Mouse (Mus musculus): ENCODE measurements at regions not wholly inside any gene's neighbourhood (a gene's known extent, or its start where the extent isn't known, plus 50 kb on each side); places are given as distances from the start of the nearest gene placed in this dataset.

DNA sequence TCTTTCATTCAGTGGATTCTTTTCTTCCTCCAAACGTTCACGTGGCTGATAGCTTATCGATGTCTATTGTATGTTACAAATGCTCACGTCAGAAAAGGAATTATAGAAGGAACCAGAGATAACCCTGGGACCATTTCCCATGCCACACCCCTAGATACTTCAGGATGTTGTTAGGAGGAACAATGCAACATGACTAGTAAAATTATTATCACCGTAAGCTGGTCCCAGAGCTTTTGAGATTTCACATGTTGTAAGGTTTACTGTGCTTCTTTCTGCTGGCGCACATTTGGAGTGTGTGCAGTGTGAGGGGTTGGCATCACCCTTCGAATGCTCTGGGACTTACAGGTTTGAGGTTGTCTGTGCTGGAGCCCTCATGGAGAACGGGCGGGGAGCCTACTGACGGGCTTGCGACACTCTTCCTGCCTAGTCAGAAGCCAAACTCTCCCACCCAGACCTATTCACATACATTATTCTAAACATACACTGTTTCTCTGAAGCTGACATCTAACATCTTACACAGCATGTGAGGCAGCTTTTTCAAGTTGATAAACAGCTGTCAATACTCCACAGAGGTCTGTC lies 118.2 kb upstream of the Ednrb start:
- Histone ChIP-seq H3K4me1 (ENCODE audit: control insufficient read depth, insufficient read depth, insufficient read length, low read length) (no peaks in the 10 kb centered on the region; the same call in 1 of the 2 replicates), H3K27ac (ENCODE audit: insufficient read depth, low read depth, low read length) (no peak overlapping the region), H3K27me3 (ENCODE audit: control insufficient read depth, insufficient read depth, low read length) (no peaks in the 10 kb centered on the region), H3K36me3 (ENCODE audit: control insufficient read depth, insufficient read depth, low read length) (no peaks in the 10 kb centered on the region), H3K4me3 (ENCODE audit: low read depth, low read length) (no peak overlapping the region)
- no peak for TF ChIP-seq CTCF (IDR thresholded peaks at IDR 0.05; ENCODE audit: extremely low read depth, insufficient read length, insufficient replicate concordance, low read depth, low read length)
- no peak for TF ChIP-seq POLR2A (IDR thresholded peaks at IDR 0.05; ENCODE audit: low read depth, low read length)
- WGBS = 34% methylated on average over 11 of the region's 11 CpGs

DNA sequence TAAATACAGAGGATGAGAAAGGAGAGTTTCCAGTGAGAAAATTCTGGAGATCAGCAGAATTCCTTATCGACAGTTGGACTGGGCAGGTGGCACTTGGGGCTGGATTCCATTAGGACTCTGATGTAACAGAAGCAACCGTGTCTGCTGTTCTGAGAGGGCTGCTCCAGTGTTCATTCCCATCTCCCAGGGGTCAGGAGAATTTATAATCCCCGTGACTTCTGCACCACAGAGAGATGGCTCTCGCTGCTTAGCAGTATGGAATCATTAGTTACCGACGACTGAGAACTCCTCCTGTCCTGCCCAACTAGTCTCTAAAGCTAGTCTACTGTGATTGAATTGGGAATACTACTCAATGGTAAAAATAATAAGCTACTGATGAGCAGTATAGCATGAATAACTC lies 107.7 kb upstream of the Ednrb start:
- Histone ChIP-seq H3K4me3 (ENCODE audit: low read depth, low read length) (no peak overlapping the region), H3K27ac (ENCODE audit: insufficient read depth, low read depth, low read length) (no peak overlapping the region), H3K36me3 (ENCODE audit: control insufficient read depth, insufficient read depth, low read length) (no peaks in the 10 kb centered on the region), H3K27me3 (ENCODE audit: control insufficient read depth, insufficient read depth, low read length) (no peaks in the 10 kb centered on the region), H3K4me1 (ENCODE audit: control insufficient read depth, insufficient read depth, insufficient read length, low read length) (no peaks in the 10 kb centered on the region)
- no peak for TF ChIP-seq POLR2A (IDR thresholded peaks at IDR 0.05; ENCODE audit: low read depth, low read length)
- no peak for TF ChIP-seq CTCF (IDR thresholded peaks at IDR 0.05; ENCODE audit: extremely low read depth, insufficient read length, insufficient replicate concordance, low read depth, low read length)
- 88% methylated on average over 6 of the region's 6 CpGs for WGBS

DNA sequence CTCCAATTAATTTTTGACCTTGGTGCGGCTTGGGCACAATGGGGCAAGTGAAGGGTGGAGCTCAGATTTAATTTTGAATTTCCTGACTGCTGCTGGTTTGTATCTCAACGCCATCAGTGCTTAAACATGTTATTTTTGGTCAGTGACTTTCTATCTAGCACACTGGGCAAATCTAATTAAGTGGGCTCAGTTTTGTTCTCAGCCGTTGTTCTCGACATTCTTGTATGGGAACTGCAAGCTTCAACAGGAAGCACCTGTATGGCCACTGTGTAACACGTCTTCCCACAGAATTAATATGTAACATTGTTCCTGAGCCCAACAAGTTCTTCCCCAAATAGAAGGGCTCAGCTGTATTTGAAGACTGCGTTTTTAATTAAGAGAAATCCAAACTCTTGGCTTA lies 105.7 kb upstream of the Ednrb start:
- Histone ChIP-seq H3K36me3 (ENCODE audit: control insufficient read depth, insufficient read depth, low read length) (no peaks in the 10 kb centered on the region), H3K4me1 (ENCODE audit: control insufficient read depth, insufficient read depth, insufficient read length, low read length) (no peaks in the 10 kb centered on the region), H3K4me3 (ENCODE audit: low read depth, low read length) (no peak overlapping the region), H3K27me3 (ENCODE audit: control insufficient read depth, insufficient read depth, low read length) (no peaks in the 10 kb centered on the region), H3K27ac (ENCODE audit: insufficient read depth, low read depth, low read length) (no peak overlapping the region)
- 72% methylated on average over 6 of the region's 6 CpGs for WGBS
- TF ChIP-seq CTCF (IDR thresholded peaks at IDR 0.05; ENCODE audit: extremely low read depth, insufficient read length, insufficient replicate concordance, low read depth, low read length) (no peak), POLR2A (IDR thresholded peaks at IDR 0.05; ENCODE audit: low read depth, low read length) (no peak)

DNA sequence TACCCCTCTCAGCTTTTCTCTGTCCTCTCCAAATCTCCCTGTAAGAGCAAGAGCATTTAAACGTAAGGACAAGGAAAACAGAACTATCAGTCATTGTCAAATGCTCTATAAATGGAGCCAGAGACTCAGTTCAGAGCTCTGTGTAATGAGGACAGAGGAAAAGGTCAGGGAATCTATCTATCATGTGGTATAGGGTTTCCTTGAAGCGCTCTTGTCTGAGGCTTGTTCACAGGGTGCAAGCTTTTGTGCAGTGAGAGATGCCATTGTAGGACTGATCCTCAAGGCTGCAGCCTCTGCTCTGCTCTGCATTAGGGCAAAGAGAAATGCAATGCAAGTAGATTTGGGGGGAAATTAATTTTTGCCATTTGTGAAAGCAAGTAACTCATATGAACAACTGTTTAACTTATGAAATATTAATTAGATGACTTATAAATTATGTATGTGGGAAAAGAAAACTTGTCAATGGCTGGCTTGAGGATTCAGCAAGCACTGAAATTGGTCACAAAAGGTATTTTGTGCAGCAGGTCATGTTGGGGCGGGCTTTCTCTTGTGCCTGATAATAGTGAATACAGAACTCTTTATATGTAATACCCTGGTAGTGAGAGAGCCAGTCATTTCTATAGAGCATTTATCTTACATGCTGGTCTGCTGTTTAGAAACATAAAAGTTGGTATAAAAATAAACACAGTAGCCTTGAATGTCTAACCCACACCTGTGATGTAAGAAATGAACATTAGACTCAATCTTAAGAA lies 104.0 kb upstream of the Ednrb start:
- 76% methylated on average over 3 of the region's 3 CpGs for WGBS
- Histone ChIP-seq H3K27ac (ENCODE audit: insufficient read depth, low read depth, low read length) (no peak overlapping the region), H3K4me1 (ENCODE audit: control insufficient read depth, insufficient read depth, insufficient read length, low read length) (no peaks in the 10 kb centered on the region), H3K4me3 (ENCODE audit: low read depth, low read length) (no peak overlapping the region), H3K27me3 (ENCODE audit: control insufficient read depth, insufficient read depth, low read length) (no peaks in the 10 kb centered on the region), H3K36me3 (ENCODE audit: control insufficient read depth, insufficient read depth, low read length) (no peaks in the 10 kb centered on the region)
- no peak for TF ChIP-seq POLR2A (IDR thresholded peaks at IDR 0.05; ENCODE audit: low read depth, low read length)
- no peak for TF ChIP-seq CTCF (IDR thresholded peaks at IDR 0.05; ENCODE audit: extremely low read depth, insufficient read length, insufficient replicate concordance, low read depth, low read length)

DNA sequence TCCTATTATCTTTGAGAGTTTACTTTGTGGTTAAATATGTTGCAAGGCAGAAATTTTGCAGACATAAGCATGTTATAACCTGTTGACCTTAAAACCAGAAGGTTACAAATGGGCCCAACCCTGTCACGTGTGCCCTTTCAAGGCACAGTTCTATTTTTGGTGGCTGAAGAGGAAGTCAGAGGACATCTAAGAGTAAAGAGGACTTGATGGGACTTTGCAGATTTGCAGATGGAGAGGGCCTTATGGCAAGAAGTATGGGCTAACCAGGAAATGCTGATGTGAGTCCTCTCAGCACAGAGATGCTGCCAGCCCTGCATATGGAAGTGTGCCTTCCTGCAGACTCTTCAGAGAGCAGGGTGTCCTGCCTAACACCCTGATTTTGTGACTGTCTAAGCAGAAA lies 101.6 kb upstream of the Ednrb start:
- Histone ChIP-seq H3K4me3 (ENCODE audit: low read depth, low read length) (no peak overlapping the region), H3K4me1 (ENCODE audit: control insufficient read depth, insufficient read depth, insufficient read length, low read length) (no peaks in the 10 kb centered on the region), H3K36me3 (ENCODE audit: control insufficient read depth, insufficient read depth, low read length) (no peaks in the 10 kb centered on the region), H3K27ac (ENCODE audit: insufficient read depth, low read depth, low read length) (no peak overlapping the region), H3K27me3 (ENCODE audit: control insufficient read depth, insufficient read depth, low read length) (no peaks in the 10 kb centered on the region)
- TF ChIP-seq CTCF (IDR thresholded peaks at IDR 0.05; ENCODE audit: extremely low read depth, insufficient read length, insufficient replicate concordance, low read depth, low read length) (no peak), POLR2A (IDR thresholded peaks at IDR 0.05; ENCODE audit: low read depth, low read length) (no peak)
- WGBS = 54% methylated on average over 1 of the region's 1 CpGs

DNA sequence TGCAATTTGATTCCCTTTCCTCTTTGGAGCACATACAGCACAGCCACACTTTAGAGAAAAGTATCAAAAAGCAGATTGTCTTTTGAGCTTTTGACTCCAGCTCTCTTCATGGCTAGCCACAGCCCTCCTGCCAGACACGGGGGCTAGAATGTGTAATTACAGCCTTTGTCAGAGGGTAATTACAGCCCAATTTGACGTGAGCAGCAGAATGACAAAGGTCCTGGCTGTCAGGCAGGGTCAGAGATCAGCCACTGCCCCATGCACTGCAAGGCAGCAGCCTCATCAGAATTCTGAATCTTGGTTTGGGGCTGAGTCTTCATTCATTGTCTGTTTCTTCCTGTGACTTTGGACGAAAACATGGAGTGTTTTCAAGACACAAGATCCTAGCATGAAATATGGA lies 95.7 kb upstream of the Ednrb start:
- no peak for TF ChIP-seq POLR2A (IDR thresholded peaks at IDR 0.05; ENCODE audit: low read depth, low read length)
- no peak for TF ChIP-seq CTCF (IDR thresholded peaks at IDR 0.05; ENCODE audit: extremely low read depth, insufficient read length, insufficient replicate concordance, low read depth, low read length)
- 17% methylated on average over 3 of the region's 3 CpGs for WGBS
- Histone ChIP-seq H3K36me3 (ENCODE audit: control insufficient read depth, insufficient read depth, low read length) (no peaks in the 10 kb centered on the region), H3K27me3 (ENCODE audit: control insufficient read depth, insufficient read depth, low read length) (no peaks in the 10 kb centered on the region), H3K4me3 (ENCODE audit: low read depth, low read length) (no peak overlapping the region), H3K4me1 (ENCODE audit: control insufficient read depth, insufficient read depth, insufficient read length, low read length) (peaks cover 12% of the 10 kb centered on the region; the same call in 1 of the 2 replicates), H3K27ac (ENCODE audit: insufficient read depth, low read depth, low read length) (peak overlapping the region; percentile 71)

DNA sequence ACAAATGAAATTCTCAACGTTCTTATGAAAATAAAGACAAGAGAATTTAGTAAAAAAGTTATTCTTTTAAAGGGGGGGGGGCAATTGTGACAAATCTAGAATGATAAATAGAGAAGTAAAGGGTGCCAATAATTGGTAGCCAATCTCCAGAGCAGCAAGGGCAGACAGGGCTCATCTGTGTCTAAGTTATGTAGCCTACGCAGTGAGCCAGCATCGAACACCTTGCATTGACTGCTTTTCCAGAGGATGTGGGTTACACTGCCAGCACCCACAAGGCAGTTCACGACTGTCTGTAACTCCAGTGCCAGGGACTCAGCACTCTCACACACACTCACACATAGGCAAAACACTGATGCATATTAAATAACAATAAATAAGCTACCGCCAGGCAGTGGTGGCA lies 94.7 kb upstream of the Ednrb start:
- no peak overlapping the region for H3K4me3 ChIP-seq (ENCODE audit: low read depth, low read length)
- H3K36me3 ChIP-seq (ENCODE audit: control insufficient read depth, insufficient read depth, low read length) = no peaks in the 10 kb centered on the region
- H3K27me3 ChIP-seq (ENCODE audit: control insufficient read depth, insufficient read depth, low read length) = no peaks in the 10 kb centered on the region
- peaks cover 12% of the 10 kb centered on the region; the same call in 1 of the 2 replicates for H3K4me1 ChIP-seq (ENCODE audit: control insufficient read depth, insufficient read depth, insufficient read length, low read length)
- WGBS = 78% methylated on average over 5 of the region's 5 CpGs
- peak overlapping the region; percentile 71 for H3K27ac ChIP-seq (ENCODE audit: insufficient read depth, low read depth, low read length)
- TF ChIP-seq POLR2A (IDR thresholded peaks at IDR 0.05; ENCODE audit: low read depth, low read length) (no peak), CTCF (IDR thresholded peaks at IDR 0.05; ENCODE audit: extremely low read depth, insufficient read length, insufficient replicate concordance, low read depth, low read length) (no peak)
